Mouse (Mus musculus): ENCODE results near the gene Bcl2l2.

Bcl2l2 gene

DNA sequence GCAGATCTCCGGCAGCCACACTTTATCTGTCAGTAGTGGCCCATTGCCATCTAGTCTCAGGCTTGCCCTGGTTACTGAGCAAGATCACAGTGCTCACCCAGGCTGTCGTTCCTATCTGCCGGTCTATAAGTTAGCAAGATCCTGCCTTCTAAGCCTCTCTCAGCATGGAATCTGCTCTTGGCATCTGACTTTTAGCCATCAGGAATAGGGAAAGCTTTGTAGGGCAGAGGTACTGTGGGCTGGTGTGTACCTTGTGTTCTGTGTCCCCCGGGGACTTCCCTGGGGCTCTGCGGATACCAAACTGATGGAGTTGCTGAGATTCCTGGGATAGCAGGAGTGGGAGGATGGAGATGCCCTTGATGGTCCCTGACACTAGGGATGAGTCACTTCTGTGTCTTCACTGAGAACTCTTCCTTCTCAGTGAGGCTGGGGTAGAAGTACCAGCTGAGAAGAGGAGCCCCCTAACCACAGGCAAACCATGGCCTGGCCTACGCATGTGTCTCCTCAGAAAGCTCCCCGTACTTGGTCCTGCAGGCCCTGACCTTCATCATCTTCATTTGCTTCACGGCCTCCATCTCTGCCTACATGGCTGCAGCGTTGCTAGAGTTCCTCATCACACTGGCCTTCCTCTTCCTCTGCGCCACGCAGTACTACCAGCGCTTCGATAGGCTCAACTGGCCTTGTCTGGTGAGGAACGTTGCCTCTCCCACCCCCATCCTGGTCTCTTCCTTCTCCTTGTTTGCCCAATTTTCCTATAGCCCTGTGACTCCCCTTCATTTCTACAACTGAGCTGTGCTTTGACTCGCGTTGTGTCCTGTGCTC, 54.4 kb downstream of the Bcl2l2 start:
- no peak for DNase-seq

Data from kidney, postnatal 36 days (tissue).